Mouse (Mus musculus) neural tube, embryonic 14.5 days (tissue): ENCODE measurements around the gene Map7. TPM values are rescaled to one million over a fixed set of nuclear protein-coding genes. Genes with fewer than 3 reads are reported as not detected.

Source experiments
- ATAC-seq: fragments of 200-750 bp; cut with Nextera tagmentation; 2 replicates; pipeline ENCODE4 v1.8.0; 2017; ENCODE audit warnings: low read depth, mild to moderate bottlenecking, moderate TSS enrichment, moderate library complexity
- H3K27ac ChIP-seq: fragments of 300-500 bp; sonication (generic); 2 replicates; pipeline ENCODE4 v1.5.1; 2014; ENCODE audit warnings: low read depth, mild to moderate bottlenecking, control low read depth, low read length, moderate library complexity, mixed read lengths
- H3K27me3 ChIP-seq: fragments of 300-500 bp; sonication (generic); 2 replicates; pipeline ENCODE4 v1.6.1; 2014; ENCODE audit warnings: low read length; ENCODE audit not compliant: control insufficient read depth, insufficient read depth
- H3K36me3 ChIP-seq: fragments of 300-500 bp; sonication (generic); 2 replicates; pipeline ENCODE4 v1.6.1; 2014; ENCODE audit warnings: low read length, mixed read lengths; ENCODE audit not compliant: control insufficient read depth, insufficient read depth
- H3K4me1 ChIP-seq: fragments of 300-500 bp; sonication (generic); 2 replicates; pipeline ENCODE4 v1.6.1; 2014; ENCODE audit warnings: low read length; ENCODE audit not compliant: control insufficient read depth, insufficient read depth
- H3K4me2 ChIP-seq: fragments of 300-500 bp; sonication (generic); 2 replicates; pipeline ENCODE4 v1.6.1; 2014; ENCODE audit warnings: mild to moderate bottlenecking, low read depth, low read length, control low read depth
- H3K4me3 ChIP-seq: fragments of 300-500 bp; sonication (generic); 2 replicates; pipeline ENCODE4 v1.5.1; 2014; ENCODE audit warnings: low read depth, low read length, control low read depth, mixed read lengths
- H3K9ac ChIP-seq: fragments of 300-500 bp; sonication (generic); replicated peaks from 2 replicates; pipeline ENCODE4 v1.6.1; 2014; ENCODE audit warnings: low read depth, mild to moderate bottlenecking, control low read depth, low read length, mixed read lengths
- H3K9me3 ChIP-seq: fragments of 300-500 bp; sonication (generic); 2 replicates; pipeline ENCODE4 v1.6.1; 2016; ENCODE audit warnings: low read length; ENCODE audit not compliant: control insufficient read depth
- WGBS: fragments of 180-500 bp; shearing (Covaris S2); extraction: QIAGEN DNeasy Blood & Tissue Kit; methylation state at CpG from one replicate; pipeline ENCODE4 v1.1.7; 2014; 5-methylcytosine and 5-hydroxymethylcytosine counted together
- polyA plus RNA-seq: library from polyadenylated mRNA; unstranded; fragments of >200 nt; fragmentation: Nextera tagmentation; extraction: Ambion mirVana; gene quantifications from 2 replicates; pipeline ENCODE4 v1.2.1, GENCODE M21; 2014

The Map7 gene
- polyA plus RNA-seq, 1 experiment from 2014 or later = 7.4 TPM

DNA sequence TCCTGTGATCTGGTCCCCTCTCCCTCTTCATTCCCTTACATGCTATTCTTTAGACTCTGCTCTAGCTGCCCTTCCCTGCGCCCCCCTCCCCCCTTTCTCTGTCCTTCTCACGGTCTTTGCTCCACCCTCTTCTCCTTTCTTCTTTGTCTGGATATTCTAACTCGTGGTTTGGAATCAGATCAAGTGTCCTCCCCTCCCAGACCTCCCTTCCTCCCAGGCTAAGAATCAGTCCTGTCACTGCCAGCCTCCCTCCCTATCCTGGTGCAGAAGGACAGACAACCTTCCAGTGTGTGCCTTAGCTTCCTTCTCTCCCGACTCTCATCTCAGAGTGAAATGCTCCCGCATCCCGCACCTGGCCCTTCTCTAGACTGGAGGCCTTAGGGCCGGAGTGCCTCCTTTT, 27.8 kb downstream of the Map7 start:
- Histone ChIP-seq H3K4me3 (no peak overlapping the region), H3K4me1 (0 out of 2 replicates have a peak, but pooled peaks cover 6% of the 10 kb centered on the region), H3K9me3 (no peaks in the 10 kb centered on the region), H3K4me2 (no peak overlapping the region), H3K9ac (no peak overlapping the region), H3K27ac (no peak overlapping the region), H3K27me3 (no peaks in the 10 kb centered on the region), H3K36me3 (no peaks in the 10 kb centered on the region)
- WGBS = 62% methylated on average over 7 of the region's 7 CpGs
- ATAC-seq = no peak

DNA sequence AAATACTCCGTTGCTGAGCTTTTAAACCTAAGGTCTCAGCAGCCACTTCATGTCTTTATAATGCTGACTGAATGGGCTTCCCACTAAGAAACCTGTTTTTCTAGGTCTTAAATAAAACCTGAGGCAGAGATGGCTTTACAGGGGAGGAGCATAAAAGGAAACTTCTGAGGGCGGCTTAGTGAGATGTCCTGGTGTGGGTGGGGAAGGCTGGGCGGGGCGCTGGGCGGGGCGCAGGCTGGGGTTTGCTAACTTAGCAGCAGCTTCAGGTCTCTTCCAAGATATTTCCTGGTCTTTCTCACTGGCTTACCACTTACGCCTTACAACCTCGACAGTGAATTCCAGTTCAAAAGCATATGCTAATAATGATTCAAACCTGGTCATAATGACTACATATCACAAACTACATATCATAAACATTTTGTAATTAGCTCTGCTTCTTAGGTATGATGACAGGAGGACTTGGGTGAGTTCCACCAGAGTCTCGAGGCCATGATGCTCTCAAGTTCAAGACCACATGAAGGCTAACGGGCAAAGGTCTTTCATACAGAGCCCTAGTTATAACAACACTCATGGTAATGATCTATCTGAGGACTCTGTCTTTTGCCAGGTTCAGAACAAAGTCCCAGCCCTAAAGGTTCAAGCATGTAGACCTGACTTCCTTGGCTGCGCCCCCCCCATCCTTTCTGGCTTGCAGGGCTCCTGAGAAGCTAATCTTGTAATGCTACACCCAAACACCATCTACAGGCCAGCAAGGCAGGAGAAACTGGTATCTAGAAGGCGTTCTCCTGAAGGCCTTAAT, 30.7 kb downstream of the Map7 start:
- Histone ChIP-seq H3K27me3 (no peaks in the 10 kb centered on the region), H3K4me1 (0 out of 2 replicates have a peak, but pooled peaks cover 4% of the 10 kb centered on the region), H3K9ac (no peak overlapping the region), H3K4me2 (no peak overlapping the region), H3K9me3 (no peaks in the 10 kb centered on the region), H3K4me3 (no peak overlapping the region), H3K36me3 (no peaks in the 10 kb centered on the region), H3K27ac (no peak overlapping the region)
- ATAC-seq = no peak
- 43% methylated on average over 12 of the region's 12 CpGs for WGBS

DNA sequence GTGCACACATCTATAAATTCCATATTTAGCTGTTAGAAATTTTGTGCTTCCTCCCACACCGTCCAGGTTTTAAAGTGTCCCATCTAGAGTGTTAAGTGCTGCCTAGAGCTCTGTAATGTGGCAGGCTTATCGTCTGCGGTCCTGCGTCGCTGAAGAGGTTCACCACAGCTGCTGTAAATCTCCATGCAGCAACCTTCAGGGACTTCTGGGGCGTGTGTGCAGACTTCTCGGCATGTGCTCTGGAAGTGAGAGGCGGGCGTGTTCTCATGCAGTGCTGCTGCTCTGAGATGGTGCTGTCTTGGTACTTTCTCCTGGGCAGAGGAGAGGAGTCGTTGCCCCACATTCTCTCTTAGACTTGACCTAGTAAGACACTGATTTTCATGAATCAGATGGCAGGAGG, 32.9 kb downstream of the Map7 start:
- H3K4me2 ChIP-seq = no peak overlapping the region
- no peaks in the 10 kb centered on the region for H3K27me3 ChIP-seq
- peak; percentile 44; the same call in 1 of the 2 replicates for ATAC-seq
- H3K27ac ChIP-seq = no peak overlapping the region
- 26% methylated on average over 10 of the region's 10 CpGs for WGBS
- no peak overlapping the region for H3K9ac ChIP-seq
- no peaks in the 10 kb centered on the region for H3K36me3 ChIP-seq
- no peaks in the 10 kb centered on the region for H3K9me3 ChIP-seq
- 0 out of 2 replicates have a peak, but pooled peaks cover 4% of the 10 kb centered on the region for H3K4me1 ChIP-seq
- H3K4me3 ChIP-seq = no peak overlapping the region

DNA sequence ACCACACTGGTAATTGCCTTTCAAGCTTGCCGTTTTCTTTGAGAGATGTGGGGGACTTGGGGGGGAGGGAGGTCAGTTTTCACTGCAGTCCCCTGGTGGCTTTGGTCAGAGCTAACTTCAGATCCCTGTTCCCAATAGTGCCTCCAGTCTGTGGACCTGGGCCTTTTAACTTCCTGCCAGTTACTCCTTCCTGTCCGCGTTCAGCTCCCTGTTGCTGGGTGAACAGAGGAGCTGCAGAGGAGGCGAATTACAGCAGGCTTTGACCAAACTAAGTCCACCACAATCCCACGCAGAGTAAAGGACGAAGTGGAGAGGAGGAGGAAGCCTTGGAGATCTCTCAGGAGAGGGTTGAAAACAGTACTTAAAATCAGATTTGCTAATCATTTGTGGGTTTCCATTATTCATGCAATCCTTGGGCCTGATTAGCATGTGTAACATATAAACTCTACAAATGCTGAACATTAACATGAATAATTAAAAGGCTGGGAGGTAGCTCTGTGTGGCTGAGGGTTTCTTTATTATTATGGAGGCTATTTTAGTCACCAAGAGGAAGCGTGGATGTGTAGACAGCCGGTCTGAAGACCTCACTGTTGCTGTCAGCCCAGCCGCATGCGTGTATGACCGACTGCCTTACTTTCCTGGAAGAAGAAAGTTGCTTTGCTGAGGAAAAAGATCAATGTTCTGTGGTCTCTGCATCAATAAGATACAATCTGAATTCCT, 33.6 kb downstream of the Map7 start:
- no peak overlapping the region for H3K4me3 ChIP-seq
- no peaks in the 10 kb centered on the region for H3K27me3 ChIP-seq
- 0 out of 2 replicates have a peak, but pooled peaks cover 4% of the 10 kb centered on the region for H3K4me1 ChIP-seq
- H3K9me3 ChIP-seq = no peaks in the 10 kb centered on the region
- peak; percentile 60; the same call in 1 of the 2 replicates for ATAC-seq
- no peak overlapping the region for H3K4me2 ChIP-seq
- no peak overlapping the region for H3K27ac ChIP-seq
- no peaks in the 10 kb centered on the region for H3K36me3 ChIP-seq
- 41% methylated on average over 11 of the region's 11 CpGs for WGBS
- no peak overlapping the region for H3K9ac ChIP-seq

DNA sequence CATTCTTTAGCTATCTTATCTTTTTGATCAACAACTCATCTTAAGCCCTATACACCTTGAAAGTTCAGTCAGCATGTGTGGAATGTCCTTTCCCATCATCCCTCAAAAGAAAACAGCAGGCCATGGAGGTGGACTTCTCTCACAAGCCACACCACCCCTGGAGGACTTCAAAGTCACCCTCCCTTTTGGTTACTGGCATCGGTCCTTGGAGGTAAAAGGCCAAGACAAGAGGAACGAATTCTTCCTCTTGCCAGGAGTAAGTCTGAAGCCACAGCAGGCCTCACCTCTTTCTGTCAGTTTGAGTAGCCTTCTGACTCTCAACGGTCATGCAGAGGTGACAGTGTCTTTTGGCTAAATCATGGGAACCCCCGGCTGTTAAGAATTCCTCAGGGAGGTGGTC, 36.1 kb downstream of the Map7 start:
- Histone ChIP-seq H3K4me1 (0 out of 2 replicates have a peak, but pooled peaks cover 4% of the 10 kb centered on the region), H3K9me3 (no peaks in the 10 kb centered on the region)
- WGBS = 87% methylated on average over 4 of the region's 4 CpGs

DNA sequence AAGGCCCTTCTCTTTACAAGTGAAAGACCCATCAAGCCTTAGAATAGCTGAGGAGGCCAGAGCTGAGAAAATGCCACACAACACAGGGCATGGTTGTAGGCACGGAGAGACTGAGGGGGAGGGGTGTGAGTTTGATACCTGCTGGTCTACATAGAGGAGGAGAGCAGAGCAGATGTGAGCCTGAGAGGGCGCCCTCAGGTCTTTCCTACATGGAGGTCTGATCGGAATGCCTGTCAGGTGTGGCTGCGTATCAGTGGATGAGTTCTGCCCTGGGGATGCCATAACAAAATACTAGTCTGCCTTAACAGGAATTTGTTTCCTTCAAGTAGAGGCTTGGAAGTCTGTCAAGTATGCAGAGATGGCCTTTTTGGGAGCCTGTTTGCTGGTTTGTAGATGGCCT, 37.0 kb downstream of the Map7 start:
- no peaks in the 10 kb centered on the region for H3K9me3 ChIP-seq
- no peak for ATAC-seq
- H3K4me3 ChIP-seq = no peak overlapping the region
- no peak overlapping the region for H3K27ac ChIP-seq
- 84% methylated on average over 4 of the region's 4 CpGs for WGBS
- H3K36me3 ChIP-seq = no peaks in the 10 kb centered on the region
- H3K4me2 ChIP-seq = no peak overlapping the region
- no peaks in the 10 kb centered on the region for H3K27me3 ChIP-seq
- H3K4me1 ChIP-seq = 0 out of 2 replicates have a peak, but pooled peaks cover 4% of the 10 kb centered on the region
- no peak overlapping the region for H3K9ac ChIP-seq

More for the DNA sequence above, 36.1 kb downstream of the Map7 start:
- Histone ChIP-seq H3K27me3 (no peaks in the 10 kb centered on the region), H3K36me3 (no peaks in the 10 kb centered on the region), H3K9ac (no peak overlapping the region), H3K4me3 (no peak overlapping the region), H3K4me2 (no peak overlapping the region), H3K27ac (no peak overlapping the region)
- no peak for ATAC-seq

DNA sequence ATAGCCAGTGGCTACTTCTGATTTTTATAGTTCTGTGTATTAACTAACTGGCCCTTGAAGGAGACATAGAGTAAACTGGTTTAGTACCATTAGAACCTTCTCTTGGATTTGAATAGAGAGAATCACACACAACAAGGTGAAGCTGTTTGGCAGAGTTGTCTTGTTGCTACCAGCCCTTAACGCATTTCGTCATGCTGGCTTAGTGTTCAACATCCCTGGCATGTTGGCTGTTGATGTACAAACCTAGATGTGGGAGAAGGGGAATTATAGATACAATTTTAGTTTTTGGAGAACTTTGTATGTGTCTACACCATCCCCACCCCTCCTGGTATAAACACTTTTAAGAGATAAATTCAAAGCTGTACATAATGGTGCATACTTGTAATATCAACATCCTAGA, 37.5 kb downstream of the Map7 start:
- Histone ChIP-seq H3K4me2 (no peak overlapping the region), H3K9ac (no peak overlapping the region), H3K4me3 (no peak overlapping the region), H3K4me1 (0 out of 2 replicates have a peak, but pooled peaks cover 4% of the 10 kb centered on the region), H3K9me3 (no peaks in the 10 kb centered on the region), H3K27me3 (no peaks in the 10 kb centered on the region), H3K36me3 (no peaks in the 10 kb centered on the region), H3K27ac (no peak overlapping the region)
- ATAC-seq = no peak
- 93% methylated on average over 2 of the region's 2 CpGs for WGBS

DNA sequence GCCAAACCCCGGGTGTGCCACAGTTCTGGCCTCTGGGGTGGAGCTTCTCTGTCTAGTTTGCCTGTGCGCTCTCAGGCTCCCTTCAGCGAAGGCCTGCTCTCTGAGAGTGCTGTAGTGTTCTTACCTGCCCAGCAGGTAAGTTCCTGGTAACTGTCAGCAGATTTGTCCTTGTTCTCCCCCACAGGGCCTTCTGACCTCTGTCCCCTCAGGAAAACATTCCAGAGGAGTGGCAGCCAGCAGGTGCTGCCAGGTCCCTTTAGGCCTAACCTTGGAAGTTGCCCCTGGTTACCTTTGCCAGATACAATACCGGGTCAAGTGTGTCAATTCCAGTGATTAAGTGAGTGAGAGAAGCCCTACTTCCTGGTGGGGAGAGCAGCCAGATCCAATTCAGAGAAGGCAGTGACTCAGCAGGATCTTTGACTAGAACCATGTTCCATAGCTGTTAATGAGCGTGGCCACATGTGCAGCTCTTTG, 38.6 kb downstream of the Map7 start:
- ATAC-seq = no peak
- 84% methylated on average over 5 of the region's 5 CpGs for WGBS
- H3K9me3 ChIP-seq = no peaks in the 10 kb centered on the region
- no peak overlapping the region for H3K9ac ChIP-seq
- no peak overlapping the region for H3K4me3 ChIP-seq
- H3K36me3 ChIP-seq = no peaks in the 10 kb centered on the region
- no peak overlapping the region for H3K4me2 ChIP-seq
- H3K27me3 ChIP-seq = no peaks in the 10 kb centered on the region
- H3K27ac ChIP-seq = no peak overlapping the region
- H3K4me1 ChIP-seq = no peaks in the 10 kb centered on the region
